Mouse (Mus musculus) midbrain, postnatal 0 days (tissue): ENCODE data around the gene Pex5. TPM values are rescaled to one million over a fixed set of nuclear protein-coding genes. Genes with fewer than 3 reads are reported as not detected.
"Not testable (repeated sequence)": the region's sequence is repeated elsewhere in the genome, so short reads cannot be mapped to it uniquely, and the experiment has no call there.

Experiments
- ATAC-seq: fragments of 200-750 bp; cut with Nextera tagmentation; 2 replicates; pipeline ENCODE4 v1.8.0; 2017; ENCODE audit warnings: moderate number of reproducible peaks, mild to moderate bottlenecking, moderate TSS enrichment, moderate library complexity; ENCODE audit not compliant: low FRiP score
- DNase-seq: peaks from one replicate; pipeline ENCODE4 v3.0.0-alpha.2; 2015; ENCODE audit warnings: low spot score
- H3K27ac ChIP-seq: fragments of 300-500 bp; sonication (generic); 2 replicates; pipeline ENCODE4 v1.5.1; 2014; ENCODE audit warnings: low read depth, mild to moderate bottlenecking, low read length, mixed read lengths
- H3K27me3 ChIP-seq: fragments of 300-500 bp; sonication (generic); 2 replicates; pipeline ENCODE4 v1.6.1; 2014; ENCODE audit warnings: low read length, control low read depth, mixed read lengths; ENCODE audit not compliant: insufficient read depth
- H3K36me3 ChIP-seq: fragments of 300-500 bp; sonication (generic); 2 replicates; pipeline ENCODE4 v1.6.1; 2014; ENCODE audit warnings: low read length, control low read depth, mixed read lengths; ENCODE audit not compliant: insufficient read depth
- H3K4me1 ChIP-seq: fragments of 300-500 bp; sonication (generic); 2 replicates; pipeline ENCODE4 v1.6.1; 2014; ENCODE audit warnings: mild to moderate bottlenecking, control low read depth, antibody characterized with exemption, low read length, mixed read lengths; ENCODE audit not compliant: insufficient read depth
- H3K4me2 ChIP-seq: fragments of 300-500 bp; sonication (generic); 2 replicates; pipeline ENCODE4 v1.6.1; 2014; ENCODE audit warnings: low read depth, mild to moderate bottlenecking, low read length, mixed read lengths; ENCODE audit not compliant: poor library complexity, severe bottlenecking
- H3K4me3 ChIP-seq: fragments of 300-500 bp; sonication (generic); 2 replicates; pipeline ENCODE4 v1.5.1; 2014; ENCODE audit warnings: low read depth, mild to moderate bottlenecking, low read length, moderate library complexity
- H3K9ac ChIP-seq: fragments of 300-500 bp; sonication (generic); replicated peaks from 2 replicates; pipeline ENCODE4 v1.6.1; 2014; ENCODE audit warnings: mild to moderate bottlenecking, low read length, moderate library complexity, mixed read lengths; ENCODE audit not compliant: poor library complexity, severe bottlenecking
- H3K9me3 ChIP-seq: fragments of 300-500 bp; sonication (generic); 2 replicates; pipeline ENCODE4 v1.6.1; 2016; ENCODE audit warnings: low read length, control low read depth
- CTCF ChIP-seq: IDR thresholded peaks from 2 replicates; pipeline ENCODE4 v1.5.1; 2016; ENCODE audit warnings: antibody characterized with exemption, mild to moderate bottlenecking
- WGBS: fragments of 180-500 bp; shearing (Covaris S2); extraction: QIAGEN DNeasy Blood & Tissue Kit; methylation state at CpG from one replicate; pipeline ENCODE4 v1.1.7; 2014; 5-methylcytosine and 5-hydroxymethylcytosine counted together
- polyA plus RNA-seq: library from polyadenylated mRNA; unstranded; fragments of >200 nt; fragmentation: Nextera tagmentation; extraction: Ambion mirVana; gene quantifications from 2 replicates; pipeline ENCODE4 v1.2.1, GENCODE M21; 2015
- total RNA-seq: library from RNA; depleted of rRNA; stranded (reverse); fragments of >200 nt; gene quantifications from 2 replicates; pipeline ENCODE4 v1.2.3, GENCODE M21; 2014

The Pex5 gene
- total and polyA plus RNA-seq, 2 experiments from 2014 or later, result 53.1 to 73.2 TPM

- DNase-seq, result no peak
- ATAC-seq, result no peak
- H3K27me3 ChIP-seq, result no peaks in the 10 kb centered on the region
- no peak overlapping the region for H3K9ac ChIP-seq
- no peak overlapping the region for H3K27ac ChIP-seq
- TF ChIP-seq CTCF, result no peak
- H3K4me3 ChIP-seq, result no peak overlapping the region
- H3K9me3 ChIP-seq, result no peaks in the 10 kb centered on the region
- 39% methylated on average over 8 of the region's 8 CpGs for WGBS
- no peak overlapping the region for H3K4me2 ChIP-seq
- 0 out of 2 replicates have a peak, but pooled peaks cover 5% of the 10 kb centered on the region for H3K4me1 ChIP-seq
- peaks cover 35% of the 10 kb centered on the region for H3K36me3 ChIP-seq
Measured at GRCm38 (mm10) chr6:124430784-124431495, 16.1 kb upstream of the Pex5 start.

GRCm38 (mm10) chr6:124430379-124430778 is 15.5 kb upstream of the Pex5 start:
- H3K4me1 ChIP-seq, result 0 out of 2 replicates have a peak, but pooled peaks cover 5% of the 10 kb centered on the region
- no peak overlapping the region for H3K9ac ChIP-seq
- H3K4me2 ChIP-seq, result no peak overlapping the region
- no peaks in the 10 kb centered on the region for H3K9me3 ChIP-seq
- ATAC-seq, result no peak
- H3K36me3 ChIP-seq, result peaks cover 35% of the 10 kb centered on the region
- H3K4me3 ChIP-seq, result no peak overlapping the region
- 0 out of 2 replicates have a peak overlapping the region, but pooled peaks have one; percentile 9 for H3K27ac ChIP-seq
- 67% methylated on average over 3 of the region's 3 CpGs for WGBS
- TF ChIP-seq CTCF, result no peak
- no peaks in the 10 kb centered on the region for H3K27me3 ChIP-seq
- no peak for DNase-seq

GRCm38 (mm10) chr6:124427791-124428576 is 13.1 kb upstream of the Pex5 start:
- ATAC-seq (no peak), DNase-seq (peak; percentile 74)
- WGBS, result 55% methylated on average over 5 of the region's 6 CpGs
- Histone ChIP-seq H3K36me3 (peaks cover 24% of the 10 kb centered on the region), H3K9me3 (no peaks in the 10 kb centered on the region), H3K4me3 (no peak overlapping the region), H3K4me2 (no peak overlapping the region), H3K27ac (no peak overlapping the region), H3K4me1 (0 out of 2 replicates have a peak, but pooled peaks cover 5% of the 10 kb centered on the region), H3K9ac (no peak overlapping the region), H3K27me3 (no peaks in the 10 kb centered on the region)
- TF ChIP-seq CTCF, result no peak

- H3K36me3 ChIP-seq, result peaks cover 17% of the 10 kb centered on the region
- no peak overlapping the region for H3K4me3 ChIP-seq
- H3K4me2 ChIP-seq, result no peak overlapping the region
- H3K9ac ChIP-seq, result no peak overlapping the region
- ATAC-seq (no peak), DNase-seq (no peak)
- H3K4me1 ChIP-seq, result 0 out of 2 replicates have a peak, but pooled peaks cover 5% of the 10 kb centered on the region
- no peaks in the 10 kb centered on the region for H3K27me3 ChIP-seq
- no peak for TF ChIP-seq CTCF
- H3K27ac ChIP-seq, result no peak overlapping the region
- no peaks in the 10 kb centered on the region for H3K9me3 ChIP-seq
- 90% methylated on average over 7 of the region's 7 CpGs for WGBS
Measured at GRCm38 (mm10) chr6:124427289-124427688, 12.4 kb upstream of the Pex5 start.

- Histone ChIP-seq H3K4me1 (0 out of 2 replicates have a peak, but pooled peaks cover 5% of the 10 kb centered on the region), H3K36me3 (peaks cover 10% of the 10 kb centered on the region; the same call in 1 of the 2 replicates), H3K27ac (no peak overlapping the region), H3K27me3 (no peaks in the 10 kb centered on the region), H3K9ac (no peak overlapping the region), H3K4me2 (no peak overlapping the region), H3K9me3 (no peaks in the 10 kb centered on the region), H3K4me3 (no peak overlapping the region)
- TF ChIP-seq CTCF, result no peak
- WGBS, result 61% methylated on average over 3 of the region's 3 CpGs
- no peak for DNase-seq
- no peak for ATAC-seq
Measured at GRCm38 (mm10) chr6:124426604-124427003, 11.7 kb upstream of the Pex5 start.

DNA sequence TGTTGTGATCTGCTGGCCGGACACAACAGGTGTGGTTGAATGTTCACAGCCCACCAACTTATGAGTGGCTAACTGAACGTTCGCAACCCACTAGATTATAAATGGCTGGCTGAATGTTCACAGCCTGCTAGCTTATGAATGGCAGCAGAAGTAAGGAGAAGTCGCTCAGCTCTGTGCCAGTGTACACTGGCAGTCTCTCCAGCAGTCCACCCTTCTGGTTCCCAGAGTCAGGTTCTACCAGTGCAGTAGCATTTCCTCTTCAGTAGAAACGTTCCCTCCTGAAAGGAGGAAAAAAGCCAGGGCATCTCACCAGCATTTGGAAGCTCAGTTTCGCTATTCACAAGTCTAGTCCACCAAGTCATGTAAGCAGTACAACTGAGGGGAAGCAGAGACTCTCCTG is 10.7 kb upstream of the Pex5 start:
- no peak overlapping the region for H3K9ac ChIP-seq

DNA sequence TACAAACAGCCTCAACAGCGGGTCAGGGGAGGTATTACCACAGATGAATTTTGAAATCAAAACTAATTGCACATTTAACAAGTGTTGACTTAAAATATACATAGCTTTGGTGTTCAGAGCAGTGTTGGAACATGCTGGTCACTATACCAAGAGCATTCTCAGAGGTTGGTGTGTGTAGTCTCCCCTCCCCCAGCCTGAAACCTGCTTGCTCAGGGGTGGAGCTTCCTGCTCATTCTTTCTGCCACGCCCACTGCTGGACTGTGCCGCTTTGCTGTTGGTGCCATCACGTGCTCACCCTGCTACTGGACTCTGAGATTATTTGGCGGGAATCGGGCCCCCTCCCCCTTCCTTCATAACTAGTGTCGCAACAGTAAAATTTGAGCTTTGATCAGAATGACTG is 10.2 kb upstream of the Pex5 start:
- not testable (repeated sequence) for H3K4me2 ChIP-seq, H3K27ac ChIP-seq, H3K9ac ChIP-seq, DNase-seq, H3K4me3 ChIP-seq, H3K36me3 ChIP-seq, H3K4me1 ChIP-seq, H3K9me3 ChIP-seq, H3K27me3 ChIP-seq, ATAC-seq
- WGBS, result 67% methylated on average over 7 of the region's 7 CpGs

More for the DNA sequence above, 10.7 kb upstream of the Pex5 start:
- 75% methylated on average over 6 of the region's 6 CpGs for WGBS
- Histone ChIP-seq H3K4me3 (no peak overlapping the region), H3K27me3 (no peaks in the 10 kb centered on the region), H3K4me2 (no peak overlapping the region), H3K4me1 (0 out of 2 replicates have a peak, but pooled peaks cover 5% of the 10 kb centered on the region), H3K27ac (no peak overlapping the region), H3K9me3 (no peaks in the 10 kb centered on the region), H3K36me3 (0 out of 2 replicates have a peak, but pooled peaks cover 3% of the 10 kb centered on the region)
- TF ChIP-seq CTCF, result no peak
- ATAC-seq (no peak), DNase-seq (no peak)
